ENCODE assay signal across 8 mouse cellular contexts in genomic region chr1:82283901-82284301, GRCm38 (mm10). TPM values are rescaled to one million over a fixed set of nuclear protein-coding genes. Genes with fewer than 3 reads are reported as not detected.
DNase-seq lines count a peak whose midpoint lies in the region; ATAC-seq and TF ChIP-seq lines count a peak whose summit lies in the region.

No protein-coding gene starts in this region.

- peak overlapping the region; percentile 62 for H3K4me3 ChIP-seq in lung, embryonic 14.5 days (ENCODE audit: low read depth, low read length)
- peak overlapping the region; percentile 58 for H3K4me3 ChIP-seq in cortical plate, adult 2 months (ENCODE audit: insufficient read depth, low read length)
- H3K4me3 ChIP-seq in heart, embryonic 14.5 days (ENCODE audit: control insufficient read depth in 1 of 2, insufficient read depth in 1 of 2, low read depth in 1 of 2, low read length in 2 of 2), result peak overlapping the region; percentile 55 to 78

- TF ChIP-seq CTCF in lung, embryonic 14.5 days (IDR thresholded peaks at IDR 0.05; ENCODE audit: low read depth), result no peak
- TF ChIP-seq CTCF in cortical plate, adult 2 months (IDR thresholded peaks at IDR 0.05; ENCODE audit: extremely low read depth, insufficient read depth, low read length), result no peak

- ATAC-seq in lung, embryonic 14.5 days (ENCODE audit: insufficient read depth), result peak; percentile 5; the same call in 1 of the 2 replicates
- no peak for ATAC-seq in heart, embryonic 14.5 days (ENCODE audit: insufficient number of reproducible peaks, insufficient read depth, low FRiP score, low read depth)
- ATAC-seq in megakaryocyte progenitor cell, adult 5-6 weeks (replicated peaks; ENCODE audit: poor library complexity), result no peak

- no peaks in the 10 kb centered on the region for H3K9me3 ChIP-seq in lung, embryonic 14.5 days (ENCODE audit: low read depth, low read length)
- H3K9me3 ChIP-seq in heart, embryonic 14.5 days (ENCODE audit: control insufficient read depth, low read length), result no peaks in the 10 kb centered on the region

- H3K9ac ChIP-seq in lung, embryonic 14.5 days, result peak overlapping the region; percentile 85
- peak overlapping the region; percentile 96 for H3K9ac ChIP-seq in heart, embryonic 14.5 days (ENCODE audit: low read length)

- DNase-seq in lung, embryonic 14.5 days, result peak; percentile 57
- DNase-seq in lung, postnatal 10 days, result no peak
- peak; percentile 5 to 35 for DNase-seq in kidney, postnatal 25 days
- DNase-seq in naive thymus-derived CD4-positive, alpha-beta T cell, adult 2 months (ENCODE audit: low read depth), result peak; percentile 41
- no peak for DNase-seq in layer of hippocampus, adult 9-10 months (ENCODE audit: low spot score)

- peak overlapping the region; percentile 97 for H3K27ac ChIP-seq in lung, embryonic 14.5 days (ENCODE audit: low read depth)
- H3K27ac ChIP-seq in cortical plate, adult 2 months (ENCODE audit: insufficient read depth, low read length), result peak overlapping the region; percentile 89
- peak overlapping the region; percentile 92 to 99 for H3K27ac ChIP-seq in heart, embryonic 14.5 days (replicated peaks in 1 of 2; ENCODE audit: control insufficient read depth in 1 of 2, insufficient read depth in 1 of 2, low read depth in 2 of 2, low read length in 2 of 2)

- H3K27me3 ChIP-seq in lung, embryonic 14.5 days (ENCODE audit: insufficient read depth, low read length), result no peaks in the 10 kb centered on the region
- H3K27me3 ChIP-seq in heart, embryonic 14.5 days (ENCODE audit: control insufficient read depth, insufficient read depth, low read length), result 0 out of 2 replicates have a peak, but pooled peaks cover 8% of the 10 kb centered on the region

- H3K36me3 ChIP-seq in lung, embryonic 14.5 days (ENCODE audit: insufficient read depth), result peaks cover 36% of the 10 kb centered on the region
- peaks cover 28% of the 10 kb centered on the region for H3K36me3 ChIP-seq in heart, embryonic 14.5 days (ENCODE audit: control insufficient read depth, insufficient read depth, low read length)

- WGBS in lung, embryonic 14.5 days, result 4% methylated on average over 1 of the region's 1 CpGs
- WGBS in heart, embryonic 14.5 days, result 16% methylated on average over 1 of the region's 1 CpGs

- TF ChIP-seq POLR2A in cortical plate, adult 2 months (IDR thresholded peaks at IDR 0.05; ENCODE audit: extremely low read depth, insufficient read depth, low read length), result no peak

- H3K4me1 ChIP-seq in lung, embryonic 14.5 days (ENCODE audit: insufficient read depth), result peaks cover 25% of the 10 kb centered on the region
- peaks cover 9% of the 10 kb centered on the region; the same call in 1 of the 2 replicates for H3K4me1 ChIP-seq in cortical plate, adult 2 months (ENCODE audit: control insufficient read depth, insufficient read depth, low read length)
- peaks cover 17 to 43% of the 10 kb centered on the region in 2 experiments for H3K4me1 ChIP-seq in heart, embryonic 14.5 days (ENCODE audit: control insufficient read depth in 2 of 2, insufficient read depth in 2 of 2, low read length in 2 of 2)

- peak overlapping the region; percentile 79 for H3K4me2 ChIP-seq in lung, embryonic 14.5 days
- peak overlapping the region; percentile 73 for H3K4me2 ChIP-seq in heart, embryonic 14.5 days (ENCODE audit: low read length)

RNA-seq across cellular contexts. Expression of gene Irs1, which starts 7.3 kb away (rescaled TPM):
- polyA plus RNA-seq in lung, embryonic 14.5 days (2014; fragmentation: Nextera tagmentation; extraction: Ambion mirVana), result 17.6 and 19.5 TPM in 2 replicates
- 6.1 and 6.3 TPM in 2 replicates for polyA plus RNA-seq in cortical plate, adult 2 months (2012; rRNA removed)
- 10.5 and 10.7 TPM in 2 replicates for polyA plus RNA-seq in heart, embryonic 14.5 days (2014; fragmentation: Nextera tagmentation; extraction: Ambion mirVana)
- not detected in 2 replicates for total RNA-seq in megakaryocyte progenitor cell, adult 5-6 weeks (2015)
- not detected in 2 replicates for total RNA-seq in megakaryocyte progenitor cell, adult 5-6 weeks (2017)

RNA-seq across cellular contexts. Expression of gene Rhbdd1, which starts 32.4 kb away (rescaled TPM):
- polyA plus RNA-seq in lung, embryonic 14.5 days (2014; fragmentation: Nextera tagmentation; extraction: Ambion mirVana), result 6.4 and 7.6 TPM in 2 replicates
- 6.7 and 7.3 TPM in 2 replicates for polyA plus RNA-seq in cortical plate, adult 2 months (2012; rRNA removed)
- 7.0 and 8.7 TPM in 2 replicates for polyA plus RNA-seq in heart, embryonic 14.5 days (2014; fragmentation: Nextera tagmentation; extraction: Ambion mirVana)
- total RNA-seq in megakaryocyte progenitor cell, adult 5-6 weeks (2015), result 11.6 and 12.1 TPM in 2 replicates
- 14.1 and 16.0 TPM in 2 replicates for total RNA-seq in megakaryocyte progenitor cell, adult 5-6 weeks (2017)

RNA-seq across cellular contexts. Expression of gene Gm9747, which starts 51.0 kb away (rescaled TPM):
- 46.3 and 52.0 TPM in 2 replicates for polyA plus RNA-seq in lung, embryonic 14.5 days (2014; fragmentation: Nextera tagmentation; extraction: Ambion mirVana)
- not detected in 2 replicates for polyA plus RNA-seq in cortical plate, adult 2 months (2012; rRNA removed)
- polyA plus RNA-seq in heart, embryonic 14.5 days (2014; fragmentation: Nextera tagmentation; extraction: Ambion mirVana), result 38.8 and 40.1 TPM in 2 replicates
- not detected in 2 replicates for total RNA-seq in megakaryocyte progenitor cell, adult 5-6 weeks (2015)
- not detected in 2 replicates for total RNA-seq in megakaryocyte progenitor cell, adult 5-6 weeks (2017)

Comparison
In these comparisons a context has a peak if more than half of its experiments do, and no peak if none do; other contexts are left out.
1. DNase-seq: peak in lung, embryonic 14.5 days (single experiment), kidney, postnatal 25 days (2 of 2) and naive thymus-derived CD4-positive, alpha-beta T cell, adult 2 months (single experiment); none in lung, postnatal 10 days (single experiment) and layer of hippocampus, adult 9-10 months (single experiment).
2. RNA of gene Gm9747, which starts 51.0 kb away (polyA plus RNA-seq): 46.3 to 52.0 TPM in lung, embryonic 14.5 days and 38.8 to 40.1 TPM in heart, embryonic 14.5 days; not detected in cortical plate, adult 2 months; every median in the first group is over 10 times any median in the second.
3. Peak in every context shown above with its lines, with median percentiles within 50 percentile points of each other: H3K27ac ChIP-seq and H3K4me3 ChIP-seq.